Comparison of ENCODE assay signal across 11 mouse cellular contexts in the genomic region with DNA sequence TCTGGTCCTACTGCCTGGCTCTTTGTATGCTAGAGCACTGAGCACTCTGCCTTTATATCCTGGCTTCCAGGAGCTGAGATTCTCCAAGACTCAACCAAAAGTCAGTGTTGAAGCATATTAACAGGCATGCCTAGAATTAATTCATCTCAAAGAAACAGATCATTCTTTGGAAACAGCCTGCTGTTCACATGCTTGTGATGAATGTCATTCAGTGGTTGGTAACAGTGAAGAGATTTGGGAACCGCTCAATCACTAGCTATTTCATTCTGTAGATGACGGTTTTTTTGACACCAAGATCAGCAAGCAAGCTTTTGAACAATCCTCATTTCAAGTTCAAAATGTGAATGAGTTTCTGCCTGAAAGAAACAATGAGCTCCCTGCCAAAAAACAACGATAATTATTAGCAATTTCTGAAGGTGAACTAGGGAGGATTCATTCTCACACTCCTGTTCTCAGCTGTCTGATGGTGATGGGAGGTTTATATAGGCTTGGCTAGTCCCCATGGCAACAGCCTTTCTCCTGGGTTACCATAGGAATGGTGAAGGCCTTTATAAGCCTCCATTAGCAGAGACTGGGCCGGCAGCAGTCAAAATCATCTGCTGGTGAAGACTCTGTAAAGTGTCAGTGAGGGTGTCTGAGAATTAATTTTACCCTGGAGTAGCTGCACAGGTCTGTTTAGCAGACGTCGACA.
A peak's percentile ranks its signal among the peaks of the same experiment; 100 is the strongest.
DNase-seq lines count a peak whose midpoint lies in the region; ATAC-seq and TF ChIP-seq lines count a peak whose summit lies in the region.
"Had no signal": no experiment of that assay in that cellular context is flagged by ENCODE, and none has a peak within 500 bp of the region (broad histone marks: within the 10 kb centered on the region; RNA-seq: fewer than 3 reads in every experiment).

No protein-coding gene starts in this region.

- peaks cover 4% of the 10 kb centered on the region; the same call in 1 of the 2 replicates for H3K4me1 ChIP-seq in forebrain, embryonic 14.5 days (ENCODE audit: control insufficient read depth, insufficient read depth, low read length)
- H3K4me1 ChIP-seq in neural tube, embryonic 15.5 days = peaks cover 8% of the 10 kb centered on the region; the same call in 1 of the 2 replicates
- H3K4me1 ChIP-seq in kidney, adult 2 months (ENCODE audit: control insufficient read depth, insufficient read depth, low read length) = no peaks in the 10 kb centered on the region

- intact Hi-C loops in heart, postnatal 10 days (cut with DNase I) = no loop called here

- peak; percentile 15 for DNase-seq in layer of hippocampus, adult 9-10 months (ENCODE audit: low spot score)
- no peak for DNase-seq in layer of hippocampus, postnatal 10 days (ENCODE audit: low spot score in 2 of 2)
- DNase-seq in forebrain, embryonic 14.5 days (ENCODE audit: low spot score) = peak; percentile 72
- peak; percentile 20 to 22 for DNase-seq in layer of hippocampus, postnatal 14 days (ENCODE audit: low spot score in 2 of 2)
- DNase-seq in spleen, postnatal 10 days (ENCODE audit: low spot score in 2 of 2) = no peak
- DNase-seq in kidney, adult 2 months = no peak
- no peak for DNase-seq in heart, postnatal 10 days
- DNase-seq: adrenal gland, postnatal 10 days; cerebellum, adult 11-12 months; lung, adult 2 months had no signal

- no peaks in the 10 kb centered on the region for H3K36me3 ChIP-seq in forebrain, embryonic 14.5 days (ENCODE audit: control insufficient read depth, insufficient read depth, low read length)
- no peaks in the 10 kb centered on the region for H3K36me3 ChIP-seq in neural tube, embryonic 15.5 days
- H3K36me3 ChIP-seq in kidney, adult 2 months (ENCODE audit: control insufficient read depth, insufficient read depth, low read length) = no peaks in the 10 kb centered on the region

- ATAC-seq in forebrain, embryonic 14.5 days = peak; percentile 77; the same call in 1 of the 2 replicates
- peak; percentile 85 for ATAC-seq in neural tube, embryonic 15.5 days (ENCODE audit: low FRiP score)

- no peak overlapping the region for H3K4me2 ChIP-seq in forebrain, embryonic 14.5 days (ENCODE audit: low read length)
- H3K4me2 ChIP-seq in neural tube, embryonic 15.5 days = no peak overlapping the region

- H3K9ac ChIP-seq in forebrain, embryonic 14.5 days (ENCODE audit: low read length) = no peak overlapping the region
- H3K9ac ChIP-seq in neural tube, embryonic 15.5 days (replicated peaks) = no peak overlapping the region

- H3K27me3 ChIP-seq in forebrain, embryonic 14.5 days (replicated peaks; ENCODE audit: control insufficient read depth, insufficient read depth, low read length) = no peaks in the 10 kb centered on the region
- H3K27me3 ChIP-seq in neural tube, embryonic 15.5 days (replicated peaks) = no peaks in the 10 kb centered on the region
- H3K27me3 ChIP-seq in kidney, adult 2 months (replicated peaks; ENCODE audit: control insufficient read depth, insufficient read depth, low read length) = no peaks in the 10 kb centered on the region

- no peak overlapping the region for H3K4me3 ChIP-seq in forebrain, embryonic 14.5 days (ENCODE audit: low read depth, low read length)
- no peak overlapping the region for H3K4me3 ChIP-seq in neural tube, embryonic 15.5 days (replicated peaks)
- no peak overlapping the region for H3K4me3 ChIP-seq in kidney, adult 2 months (ENCODE audit: insufficient read depth, low read depth, low read length)

- peak overlapping the region; percentile 1; the same call in 1 of the 2 replicates for H3K27ac ChIP-seq in forebrain, embryonic 14.5 days (ENCODE audit: low read depth, low read length)
- H3K27ac ChIP-seq in neural tube, embryonic 15.5 days (replicated peaks) = 0 out of 2 replicates have a peak overlapping the region, but pooled peaks have one; percentile 41
- H3K27ac ChIP-seq in kidney, adult 2 months (ENCODE audit: insufficient read depth, low read depth, low read length) = no peak overlapping the region

- no peak for TF ChIP-seq CTCF in kidney, adult 2 months (conservative IDR thresholded peaks at IDR 0.05; ENCODE audit: insufficient read depth, insufficient read length, low read depth, low read length)

- TF ChIP-seq POLR2A in kidney, adult 2 months (IDR thresholded peaks at IDR 0.05; ENCODE audit: low read depth, low read length) = no peak

- no peaks in the 10 kb centered on the region for H3K9me3 ChIP-seq in forebrain, embryonic 14.5 days (replicated peaks; ENCODE audit: control insufficient read depth, low read length)
- H3K9me3 ChIP-seq in neural tube, embryonic 15.5 days (replicated peaks) = no peaks in the 10 kb centered on the region

- WGBS in forebrain, embryonic 14.5 days = 46% methylated on average over 6 of the region's 6 CpGs
- 41% methylated on average over 6 of the region's 6 CpGs for WGBS in neural tube, embryonic 15.5 days
- 84% methylated on average over 6 of the region's 6 CpGs for WGBS in kidney, adult 2 months

Comparison
In these comparisons a context has a peak if more than half of its experiments do, and no peak if none do; other contexts are left out.
1. DNase-seq: peak in layer of hippocampus, adult 9-10 months (single experiment), forebrain, embryonic 14.5 days (single experiment) and layer of hippocampus, postnatal 14 days (2 of 2); none in layer of hippocampus, postnatal 10 days (0 of 2), spleen, postnatal 10 days (0 of 2), kidney, adult 2 months (single experiment) and heart, postnatal 10 days (0 of 2).